Mouse (Mus musculus) right cerebral cortex, postnatal 10 days (tissue): Measurements from ENCODE around the gene Zdhhc25.

ENCODE experiments used
- DNase-seq, 2 experiments: peaks; one replicate each; pipeline ENCODE4 v3.0.0; 2021; ENCODE audit warnings: low spot score in 2 of 2

Gene Zdhhc25

GRCm38 (mm10) chr15:88628801-88629356, 28.8 kb downstream of the Zdhhc25 start:
- no peak for DNase-seq

- no peak for DNase-seq
Observed at GRCm38 (mm10) chr15:88635205-88635604, 35.1 kb downstream of the Zdhhc25 start.

GRCm38 (mm10) chr15:88651019-88651418, 50.9 kb downstream of the Zdhhc25 start:
- peak; percentile 84 to 90 for DNase-seq
